Mouse (Mus musculus) small intestine, adult 2 months (tissue): ENCODE measurements around the gene Adgrd1.

Source experiments
- CTCF ChIP-seq: fragments of 200-500 bp; IDR thresholded peaks from 2 replicates; pipeline ENCODE4 v1.5.1; 2012; ENCODE audit warnings: low read depth, mild to moderate bottlenecking, control low read depth, inconsistent platforms, low read length, moderate library complexity, mixed read lengths; ENCODE audit not compliant: insufficient replicate concordance, insufficient read length; ENCODE audit errors: extremely low read depth
- POLR2A ChIP-seq: fragments of 200-500 bp; IDR thresholded peaks from 2 replicates; pipeline ENCODE4 v1.6.1; 2012; ENCODE audit warnings: low read depth, mild to moderate bottlenecking, control low read depth, inconsistent platforms, low read length, moderate library complexity

GRCm38 (mm10) chr5:129236366-129236765 lies 139.8 kb downstream of the Adgrd1 start:
- no peak for TF ChIP-seq CTCF
- TF ChIP-seq POLR2A: no peak
